Mouse (Mus musculus): ENCODE measurements around the gene Cadm4. TPM values are rescaled to one million over a fixed set of nuclear protein-coding genes. Genes with fewer than 3 reads are reported as not detected.

The Cadm4 gene
- polyA plus RNA-seq (2014; fragmentation: Nextera tagmentation; extraction: Ambion mirVana) = 6.9 and 8.1 TPM in 2 replicates

DNA sequence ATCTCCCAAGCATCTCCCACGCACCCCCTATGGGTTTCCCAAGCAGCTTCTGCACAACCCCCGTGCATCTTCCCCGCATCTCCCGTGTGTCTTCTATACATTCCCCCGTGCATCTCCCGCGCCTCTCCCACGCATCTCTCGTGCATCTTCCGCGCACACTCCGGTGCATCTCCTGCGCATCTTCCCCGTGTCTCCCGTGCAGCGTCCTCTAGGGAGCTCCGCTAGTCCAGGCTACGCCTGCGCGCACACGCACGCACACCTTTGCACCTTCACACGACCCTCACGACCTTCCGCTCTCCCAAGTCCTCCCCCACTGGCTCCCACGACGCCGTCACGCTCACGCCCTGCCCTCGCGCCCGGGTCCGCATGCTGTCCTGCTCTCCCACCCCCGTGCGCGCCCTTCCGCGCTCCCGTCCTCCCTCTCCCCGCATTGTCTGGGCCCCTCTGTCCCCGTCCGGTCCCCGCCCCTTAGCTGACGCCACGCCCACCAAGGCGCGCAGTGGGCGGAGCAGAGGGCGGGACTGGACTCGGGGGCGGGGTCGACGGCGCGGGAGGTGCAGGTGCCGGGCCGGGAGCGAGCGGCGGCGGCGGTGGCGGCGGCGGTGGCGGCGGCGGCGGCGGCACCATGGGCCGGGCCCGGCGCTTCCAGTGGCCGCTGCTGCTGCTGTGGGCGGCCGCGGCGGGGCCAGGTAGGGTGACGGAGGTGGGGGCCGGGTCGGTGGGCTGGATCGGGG, at the start of gene Cadm4:
Gene Cadm4, plus strand, starts transcription at position 550 of the 734 bp plus-strand sequence.
- H3K9ac ChIP-seq (ENCODE audit: low read length) = peak within 1 kb of the TSS; percentile 86
- DNase-seq (ENCODE audit: low spot score) (peak; percentile 95), ATAC-seq (ENCODE audit: insufficient read depth, low FRiP score, low TSS enrichment) (peak; percentile 80)
- no peaks in the 10 kb centered on the region for H3K9me3 ChIP-seq (ENCODE audit: control insufficient read depth, low read length)
- peak within 1 kb of the TSS; percentile 70 for H3K4me3 ChIP-seq (ENCODE audit: low read depth, low read length)
- peaks cover 13% of the 10 kb centered on the region for H3K4me1 ChIP-seq (ENCODE audit: control insufficient read depth, insufficient read depth, low read length)
- H3K4me2 ChIP-seq (ENCODE audit: low read depth) = peak within 1 kb of the TSS; percentile 93
- under 1% methylated on average over 59 of the region's 83 CpGs for WGBS
- peak within 1 kb of the TSS; percentile 60; the same call in 1 of the 2 replicates for H3K27ac ChIP-seq (ENCODE audit: low read depth, low read length)
- H3K27me3 ChIP-seq (ENCODE audit: control insufficient read depth, insufficient read depth, low read length) = 0 out of 2 replicates have a peak, but pooled peaks cover 2% of the 10 kb centered on the region
- no peaks in the 10 kb centered on the region for H3K36me3 ChIP-seq (ENCODE audit: control insufficient read depth, insufficient read depth, low read length)

DNA sequence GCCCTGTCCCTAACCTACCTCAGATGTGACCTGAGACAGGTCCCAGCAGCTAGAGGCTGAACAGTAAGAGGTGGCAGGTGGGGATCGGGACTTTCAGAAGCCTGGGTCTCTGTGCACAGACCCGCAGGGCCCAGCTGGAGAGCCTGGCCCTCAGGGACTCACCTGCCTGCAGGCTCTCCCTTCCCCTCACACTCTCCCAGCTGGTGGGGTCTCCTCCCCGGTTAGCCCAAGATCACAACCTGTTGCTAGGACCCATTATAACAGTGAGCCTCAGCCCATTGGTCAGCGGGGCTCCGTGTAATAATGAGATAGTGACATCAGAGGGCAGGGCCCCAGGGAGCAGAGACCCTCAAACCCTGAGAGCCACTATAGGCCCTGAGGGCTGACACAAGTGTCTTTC, 46.5 kb upstream of the Cadm4 start:
- ATAC-seq (ENCODE audit: insufficient read depth, low FRiP score, low TSS enrichment) (no peak), DNase-seq (ENCODE audit: low spot score) (no peak)
- 71% methylated on average over 5 of the region's 5 CpGs for WGBS
- peaks cover 6% of the 10 kb centered on the region; the same call in 1 of the 2 replicates for H3K27me3 ChIP-seq (ENCODE audit: control insufficient read depth, insufficient read depth, low read length)
- H3K4me3 ChIP-seq (ENCODE audit: low read depth, low read length) = no peak overlapping the region
- H3K27ac ChIP-seq (ENCODE audit: low read depth, low read length) = no peak overlapping the region
- H3K4me2 ChIP-seq (ENCODE audit: low read depth) = no peak overlapping the region
- no peaks in the 10 kb centered on the region for H3K4me1 ChIP-seq (ENCODE audit: control insufficient read depth, insufficient read depth, low read length)
- no peaks in the 10 kb centered on the region for H3K36me3 ChIP-seq (ENCODE audit: control insufficient read depth, insufficient read depth, low read length)
- no peaks in the 10 kb centered on the region for H3K9me3 ChIP-seq (ENCODE audit: control insufficient read depth, low read length)
- H3K9ac ChIP-seq (ENCODE audit: low read length) = no peak overlapping the region

DNA sequence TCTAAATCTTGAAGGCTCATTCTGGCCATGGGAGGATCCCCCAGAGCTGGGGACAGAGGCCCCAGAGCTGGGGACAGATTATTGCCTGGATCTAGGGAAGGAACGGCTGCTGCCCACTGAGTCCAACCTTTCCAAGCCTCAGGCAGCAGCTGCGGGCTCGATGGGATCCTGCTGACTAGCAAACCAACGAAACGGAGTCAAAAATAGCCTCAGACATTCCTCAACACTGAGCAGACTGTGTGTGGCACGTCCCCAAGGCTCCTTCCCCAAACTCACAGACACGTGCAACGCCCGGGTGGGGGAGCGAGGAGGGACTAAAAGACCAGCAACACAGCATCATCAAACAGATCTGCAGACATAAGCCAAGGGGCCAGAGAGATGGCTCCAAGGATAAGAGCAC, 43.8 kb upstream of the Cadm4 start:
- DNase-seq (ENCODE audit: low spot score) (no peak), ATAC-seq (ENCODE audit: insufficient read depth, low FRiP score, low TSS enrichment) (no peak)
- WGBS = 81% methylated on average over 10 of the region's 10 CpGs
- no peak overlapping the region for H3K4me2 ChIP-seq (ENCODE audit: low read depth)
- no peaks in the 10 kb centered on the region for H3K4me1 ChIP-seq (ENCODE audit: control insufficient read depth, insufficient read depth, low read length)
- H3K4me3 ChIP-seq (ENCODE audit: low read depth, low read length) = no peak overlapping the region
- no peak overlapping the region for H3K27ac ChIP-seq (ENCODE audit: low read depth, low read length)
- H3K9ac ChIP-seq (ENCODE audit: low read length) = no peak overlapping the region
- H3K9me3 ChIP-seq (ENCODE audit: control insufficient read depth, low read length) = no peaks in the 10 kb centered on the region
- no peaks in the 10 kb centered on the region for H3K27me3 ChIP-seq (ENCODE audit: control insufficient read depth, insufficient read depth, low read length)
- no peaks in the 10 kb centered on the region for H3K36me3 ChIP-seq (ENCODE audit: control insufficient read depth, insufficient read depth, low read length)

DNA sequence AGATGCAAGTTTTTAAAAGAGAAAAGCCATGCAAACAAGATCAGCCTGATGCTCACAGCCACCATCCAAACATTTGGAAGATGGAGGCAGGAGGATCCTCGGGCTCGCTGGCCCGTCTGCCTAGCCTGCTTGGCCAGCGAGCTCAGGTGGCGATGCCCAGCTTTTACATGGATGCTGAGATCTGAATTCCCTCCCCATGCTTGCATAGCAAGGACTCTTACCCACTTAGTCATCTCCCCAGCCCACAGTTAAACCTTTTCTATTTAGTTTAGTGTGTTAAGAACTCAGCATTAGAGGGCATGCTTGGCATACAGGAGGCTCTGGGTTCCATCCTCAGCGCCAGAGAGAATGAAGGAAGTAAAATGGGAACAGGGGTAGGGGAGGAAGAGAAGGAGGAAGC, 42.6 kb upstream of the Cadm4 start:
- 83% methylated on average over 6 of the region's 6 CpGs for WGBS
- Histone ChIP-seq H3K4me2 (ENCODE audit: low read depth) (no peak overlapping the region), H3K4me1 (ENCODE audit: control insufficient read depth, insufficient read depth, low read length) (no peaks in the 10 kb centered on the region), H3K4me3 (ENCODE audit: low read depth, low read length) (no peak overlapping the region), H3K27ac (ENCODE audit: low read depth, low read length) (no peak overlapping the region), H3K36me3 (ENCODE audit: control insufficient read depth, insufficient read depth, low read length) (no peaks in the 10 kb centered on the region), H3K27me3 (ENCODE audit: control insufficient read depth, insufficient read depth, low read length) (no peaks in the 10 kb centered on the region), H3K9me3 (ENCODE audit: control insufficient read depth, low read length) (no peaks in the 10 kb centered on the region), H3K9ac (ENCODE audit: low read length) (no peak overlapping the region)
- no peak for DNase-seq (ENCODE audit: low spot score)
- ATAC-seq (ENCODE audit: insufficient read depth, low FRiP score, low TSS enrichment) = no peak

DNA sequence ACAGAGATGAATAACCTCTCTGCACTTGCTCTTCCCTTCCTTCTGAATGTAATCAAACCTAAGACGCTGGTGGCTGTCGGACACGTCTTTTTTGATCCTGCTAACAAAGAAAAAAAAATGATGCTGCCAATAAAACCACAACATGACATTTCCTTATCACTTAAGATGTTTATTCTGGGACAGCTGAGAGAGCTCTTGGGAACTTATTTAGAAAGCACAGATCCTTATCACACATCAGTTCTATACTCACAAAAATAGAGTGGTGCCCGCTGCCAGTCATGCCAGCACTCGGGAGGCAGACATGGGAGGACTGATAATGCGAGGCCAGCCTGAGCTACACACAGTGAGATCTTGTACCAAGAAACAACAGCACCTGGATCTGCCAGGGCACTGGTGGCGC, 41.9 kb upstream of the Cadm4 start:
- DNase-seq (ENCODE audit: low spot score) = no peak
- no peak overlapping the region for H3K4me3 ChIP-seq (ENCODE audit: low read depth, low read length)
- ATAC-seq (ENCODE audit: insufficient read depth, low FRiP score, low TSS enrichment) = no peak
- H3K9me3 ChIP-seq (ENCODE audit: control insufficient read depth, low read length) = no peaks in the 10 kb centered on the region
- WGBS = 78% methylated on average over 7 of the region's 7 CpGs
- H3K4me2 ChIP-seq (ENCODE audit: low read depth) = no peak overlapping the region
- H3K27ac ChIP-seq (ENCODE audit: low read depth, low read length) = no peak overlapping the region
- no peaks in the 10 kb centered on the region for H3K36me3 ChIP-seq (ENCODE audit: control insufficient read depth, insufficient read depth, low read length)
- H3K9ac ChIP-seq (ENCODE audit: low read length) = no peak overlapping the region
- H3K27me3 ChIP-seq (ENCODE audit: control insufficient read depth, insufficient read depth, low read length) = no peaks in the 10 kb centered on the region
- H3K4me1 ChIP-seq (ENCODE audit: control insufficient read depth, insufficient read depth, low read length) = no peaks in the 10 kb centered on the region

DNA sequence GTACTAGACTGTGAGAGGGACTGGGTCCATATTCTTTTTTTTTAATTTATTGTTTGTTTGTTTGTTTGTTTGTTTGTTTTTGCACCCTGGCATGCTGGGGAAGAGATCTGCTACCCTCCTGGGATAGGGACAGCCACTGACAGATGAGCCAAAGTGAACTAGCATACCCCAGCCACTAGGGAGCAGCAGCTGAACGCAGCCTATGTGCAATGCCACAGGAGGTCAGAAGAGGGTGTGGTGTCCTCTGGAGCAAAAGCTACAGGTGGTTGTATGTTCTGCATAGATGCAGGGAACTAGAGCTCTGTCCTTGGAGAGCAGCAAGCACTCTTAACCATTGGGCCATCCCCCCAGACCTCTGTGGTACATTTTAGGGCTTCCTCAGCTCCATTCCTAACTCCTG, 40.0 kb upstream of the Cadm4 start:
- ATAC-seq (ENCODE audit: insufficient read depth, low FRiP score, low TSS enrichment) = no peak
- peak; percentile 64 for DNase-seq (ENCODE audit: low spot score)
- no peak overlapping the region for H3K4me3 ChIP-seq (ENCODE audit: low read depth, low read length)
- WGBS = 6% methylated on average over 1 of the region's 1 CpGs
- H3K4me1 ChIP-seq (ENCODE audit: control insufficient read depth, insufficient read depth, low read length) = no peaks in the 10 kb centered on the region
- H3K27ac ChIP-seq (ENCODE audit: low read depth, low read length) = no peak overlapping the region
- no peak overlapping the region for H3K9ac ChIP-seq (ENCODE audit: low read length)
- H3K36me3 ChIP-seq (ENCODE audit: control insufficient read depth, insufficient read depth, low read length) = no peaks in the 10 kb centered on the region
- no peaks in the 10 kb centered on the region for H3K9me3 ChIP-seq (ENCODE audit: control insufficient read depth, low read length)
- no peak overlapping the region for H3K4me2 ChIP-seq (ENCODE audit: low read depth)
- no peaks in the 10 kb centered on the region for H3K27me3 ChIP-seq (ENCODE audit: control insufficient read depth, insufficient read depth, low read length)

DNA sequence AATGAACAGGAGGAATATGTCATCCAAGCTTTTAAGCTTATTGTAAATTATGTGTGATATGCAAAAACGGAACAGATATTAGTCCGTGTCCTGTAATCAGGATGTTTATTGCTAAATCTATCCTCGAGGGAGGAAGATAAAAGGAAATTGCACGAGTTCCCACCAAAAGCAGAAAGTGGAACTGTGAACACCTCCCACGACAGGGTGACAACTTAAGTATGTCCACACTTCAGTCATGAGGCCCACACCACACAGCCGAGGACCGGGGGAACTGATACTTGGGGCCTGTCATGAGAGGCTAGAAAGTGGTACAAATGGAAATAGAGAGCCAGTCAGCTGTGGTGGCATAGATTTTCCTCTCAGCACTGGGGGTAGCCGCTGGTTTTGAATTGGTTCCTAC, 39.5 kb upstream of the Cadm4 start:
- no peak for DNase-seq (ENCODE audit: low spot score)
- no peaks in the 10 kb centered on the region for H3K27me3 ChIP-seq (ENCODE audit: control insufficient read depth, insufficient read depth, low read length)

DNA sequence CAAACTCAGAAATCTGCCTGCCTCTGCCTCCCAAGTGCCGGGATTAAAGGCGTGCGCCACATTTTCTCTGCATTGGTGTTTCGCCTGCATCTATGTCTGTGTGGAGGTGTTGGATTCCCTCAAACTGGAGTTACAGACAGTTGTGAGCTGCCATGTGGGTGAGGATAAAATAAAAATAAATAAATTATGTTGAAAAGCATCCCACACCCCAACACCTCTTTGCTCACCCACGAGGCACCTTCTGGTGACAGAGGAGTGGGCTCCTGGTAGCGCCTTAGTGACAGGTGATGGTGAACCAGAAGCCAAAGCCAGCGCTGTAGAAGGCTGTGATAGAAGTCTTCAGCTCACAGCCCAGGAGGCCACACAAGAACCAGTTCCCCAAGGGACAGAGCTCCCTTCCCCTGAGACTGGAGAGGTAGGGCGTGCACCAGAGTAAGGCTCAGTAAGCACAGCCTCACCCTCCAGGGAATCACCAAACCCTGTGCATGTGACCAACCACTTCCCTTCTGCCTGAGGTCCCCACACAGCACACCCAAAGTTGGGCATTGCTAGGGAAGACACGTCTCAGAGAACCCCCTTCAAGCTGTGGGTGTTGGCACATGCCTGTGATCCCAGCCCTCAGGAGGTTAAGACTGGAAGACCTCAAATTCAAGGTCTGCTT, 36.4 kb upstream of the Cadm4 start:
- Histone ChIP-seq H3K4me1 (ENCODE audit: control insufficient read depth, insufficient read depth, low read length) (no peaks in the 10 kb centered on the region), H3K36me3 (ENCODE audit: control insufficient read depth, insufficient read depth, low read length) (no peaks in the 10 kb centered on the region), H3K9me3 (ENCODE audit: control insufficient read depth, low read length) (no peaks in the 10 kb centered on the region), H3K9ac (ENCODE audit: low read length) (no peak overlapping the region), H3K27me3 (ENCODE audit: control insufficient read depth, insufficient read depth, low read length) (no peaks in the 10 kb centered on the region), H3K4me3 (ENCODE audit: low read depth, low read length) (no peak overlapping the region), H3K27ac (ENCODE audit: low read depth, low read length) (no peak overlapping the region), H3K4me2 (ENCODE audit: low read depth) (no peak overlapping the region)
- ATAC-seq (ENCODE audit: insufficient read depth, low FRiP score, low TSS enrichment) (no peak), DNase-seq (ENCODE audit: low spot score) (no peak)
- 91% methylated on average over 9 of the region's 9 CpGs for WGBS

More for the DNA sequence above, 39.5 kb upstream of the Cadm4 start:
- Histone ChIP-seq H3K36me3 (ENCODE audit: control insufficient read depth, insufficient read depth, low read length) (no peaks in the 10 kb centered on the region), H3K4me1 (ENCODE audit: control insufficient read depth, insufficient read depth, low read length) (no peaks in the 10 kb centered on the region), H3K9me3 (ENCODE audit: control insufficient read depth, low read length) (no peaks in the 10 kb centered on the region), H3K27ac (ENCODE audit: low read depth, low read length) (no peak overlapping the region), H3K4me2 (ENCODE audit: low read depth) (no peak overlapping the region), H3K4me3 (ENCODE audit: low read depth, low read length) (no peak overlapping the region), H3K9ac (ENCODE audit: low read length) (no peak overlapping the region)
- no peak for ATAC-seq (ENCODE audit: insufficient read depth, low FRiP score, low TSS enrichment)
- 84% methylated on average over 8 of the region's 8 CpGs for WGBS
